Comparison of ENCODE assay signal across 8 mouse cellular contexts in the genomic region with DNA sequence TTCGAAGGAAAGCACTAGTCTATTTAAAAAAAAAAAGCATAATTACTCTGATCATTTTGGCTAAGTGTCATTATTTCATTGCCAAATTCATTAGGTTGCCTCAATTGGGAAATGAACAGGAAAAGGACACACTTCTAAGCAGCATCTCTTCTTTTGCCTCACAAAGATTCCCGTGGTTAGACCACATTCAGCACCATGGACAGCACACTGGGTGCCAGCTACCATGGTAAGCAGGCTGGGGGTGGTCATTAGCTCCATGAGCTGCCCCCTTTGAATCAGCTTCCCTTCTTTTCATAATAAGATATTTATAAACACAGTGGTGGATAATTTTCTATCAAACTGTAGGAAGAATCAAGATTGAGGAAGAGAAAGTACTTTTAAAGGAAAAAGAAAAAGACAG. TPM values are rescaled to one million over a fixed set of nuclear protein-coding genes. Genes with fewer than 3 reads are reported as not detected.
DNase-seq lines count a peak whose midpoint lies in the region; ATAC-seq and TF ChIP-seq lines count a peak whose summit lies in the region.
"Had no signal": no experiment of that assay in that cellular context is flagged by ENCODE, and none has a peak within 500 bp of the region (broad histone marks: within the 10 kb centered on the region; RNA-seq: fewer than 3 reads in every experiment).

No protein-coding gene starts in this region.

- intact Hi-C loops in left cerebral cortex, postnatal 14 days (cut with DNase I): no loop called here

- no peaks in the 10 kb centered on the region for H3K27me3 ChIP-seq in intestine, embryonic 14.5 days (replicated peaks; ENCODE audit: control insufficient read depth, insufficient read depth, low read length)
- H3K27me3 ChIP-seq in intestine, postnatal 0 days (replicated peaks; ENCODE audit: control insufficient read depth, insufficient read depth, low read length): no peaks in the 10 kb centered on the region
- H3K27me3 ChIP-seq in CH12.LX (replicated peaks): no peaks in the 10 kb centered on the region

- no peaks in the 10 kb centered on the region; the same call in 1 of the 2 replicates for H3K4me1 ChIP-seq in intestine, embryonic 14.5 days (replicated peaks; ENCODE audit: control insufficient read depth, insufficient read depth, low read length)
- no peaks in the 10 kb centered on the region for H3K4me1 ChIP-seq in intestine, postnatal 0 days (replicated peaks; ENCODE audit: control insufficient read depth, insufficient read depth, low read length)
- no peaks in the 10 kb centered on the region for H3K4me1 ChIP-seq in CH12.LX (ENCODE audit: control insufficient read depth in 1 of 2, insufficient read depth in 2 of 2)
- H3K4me1 ChIP-seq: limb, embryonic 13.5 days had no signal

- TF ChIP-seq POLR2A in CH12.LX (IDR thresholded peaks at IDR 0.05; ENCODE audit: low read depth, low read length): no peak

- no peaks in the 10 kb centered on the region for H3K9me3 ChIP-seq in intestine, embryonic 14.5 days (ENCODE audit: control insufficient read depth, low read length)
- no peaks in the 10 kb centered on the region for H3K9me3 ChIP-seq in intestine, postnatal 0 days (ENCODE audit: control insufficient read depth)
- no peaks in the 10 kb centered on the region for H3K9me3 ChIP-seq in CH12.LX (replicated peaks; ENCODE audit: low read length)
- H3K9me3 ChIP-seq: limb, embryonic 13.5 days had no signal

- WGBS in intestine, embryonic 14.5 days: 26% methylated on average over 2 of the region's 2 CpGs
- WGBS in intestine, postnatal 0 days: 41% methylated on average over 2 of the region's 2 CpGs

- TF ChIP-seq CTCF in intestine, postnatal 0 days (IDR thresholded peaks at IDR 0.05; ENCODE audit: low read depth): no peak
- no peak for TF ChIP-seq CTCF in CH12.LX (conservative IDR thresholded peaks at IDR 0.05 in 1 of 2, IDR thresholded peaks at IDR 0.05 in 1 of 2; ENCODE audit: low read depth in 2 of 2, low read length in 2 of 2)

- H3K79me2 ChIP-seq in CH12.LX (replicated peaks; ENCODE audit: control insufficient read depth, extremely low read depth, insufficient read depth, poor library complexity, severe bottlenecking): no peaks in the 10 kb centered on the region

- TF ChIP-seq EP300 in CH12.LX (IDR thresholded peaks at IDR 0.05; ENCODE audit: low read length): no peak

- dilution Hi-C loops in CH12.LX (cut with MboI; ENCODE audit: extremely low pct_ligation_motif_present, extremely low pct_unique_long_range_greater_than_20kb, low sequenced_read_pairs): no loop called here

- no peak for TF ChIP-seq RAD21 in CH12.LX (IDR thresholded peaks at IDR 0.05; ENCODE audit: low read depth, low read length)

- no peak overlapping the region for H3K4me2 ChIP-seq in intestine, embryonic 14.5 days (ENCODE audit: low read length)
- no peak overlapping the region for H3K4me2 ChIP-seq in intestine, postnatal 0 days (replicated peaks; ENCODE audit: low read depth)
- H3K4me2 ChIP-seq in CH12.LX (ENCODE audit: insufficient read depth, low read depth, poor library complexity, severe bottlenecking): no peak overlapping the region
- H3K4me2 ChIP-seq: limb, embryonic 13.5 days had no signal

- peak; percentile 55 for DNase-seq in intestine, embryonic 14.5 days (ENCODE audit: low spot score)
- DNase-seq in CH12.LX (ENCODE audit: extremely low read depth) (peak; percentile 12), NIH3T3 (ENCODE audit: low read depth) (peak; percentile 60)
- peak; percentile 57 for DNase-seq in forelimb bud, embryonic 11.5 days (ENCODE audit: low read depth, low spot score)
- DNase-seq in left cerebral cortex, postnatal 14 days (ENCODE audit: low spot score in 2 of 2): no peak

- no peak overlapping the region for H3K9ac ChIP-seq in intestine, embryonic 14.5 days (ENCODE audit: low read length)
- no peak overlapping the region for H3K9ac ChIP-seq in intestine, postnatal 0 days (ENCODE audit: low read depth, low read length)
- no peak overlapping the region for H3K9ac ChIP-seq in CH12.LX (ENCODE audit: insufficient read depth, low read depth)
- H3K9ac ChIP-seq: limb, embryonic 13.5 days had no signal

- in situ Hi-C loops in CH12.LX (cut with MboI; ENCODE audit: low pct_ligation_motif_present, low pct_unique_long_range_greater_than_20kb, low sequenced_read_pairs): no loop called here

- no peak overlapping the region for H3K4me3 ChIP-seq in intestine, embryonic 14.5 days (ENCODE audit: low read depth, low read length)
- no peak overlapping the region for H3K4me3 ChIP-seq in intestine, postnatal 0 days (ENCODE audit: low read depth, low read length)
- no peak overlapping the region for H3K4me3 ChIP-seq in CH12.LX (replicated peaks in 1 of 3; ENCODE audit: low read depth in 2 of 3, low read length in 2 of 3, poor library complexity in 1 of 3)
- H3K4me3 ChIP-seq: limb, embryonic 13.5 days had no signal

- no peak for ATAC-seq in intestine, embryonic 14.5 days (replicated peaks; ENCODE audit: low FRiP score, low TSS enrichment, low read depth)
- no peak for ATAC-seq in intestine, postnatal 0 days
- no peak for ATAC-seq in megakaryocyte-erythroid progenitor cell, adult 5-6 weeks (replicated peaks; ENCODE audit: low FRiP score, low TSS enrichment, poor library complexity, severe bottlenecking)

- no peaks in the 10 kb centered on the region for H3K36me3 ChIP-seq in intestine, embryonic 14.5 days (ENCODE audit: control insufficient read depth, insufficient read depth, low read length)
- no peaks in the 10 kb centered on the region for H3K36me3 ChIP-seq in intestine, postnatal 0 days (ENCODE audit: control insufficient read depth, insufficient read depth)
- H3K36me3 ChIP-seq in CH12.LX (replicated peaks in 1 of 2; ENCODE audit: control insufficient read depth in 1 of 2, insufficient read depth in 1 of 2, low read length in 1 of 2): no peaks in the 10 kb centered on the region
- H3K36me3 ChIP-seq: limb, embryonic 13.5 days had no signal

- H3K27ac ChIP-seq in intestine, embryonic 14.5 days (ENCODE audit: low read depth): no peak overlapping the region
- no peak overlapping the region for H3K27ac ChIP-seq in intestine, postnatal 0 days (ENCODE audit: low read depth, low read length)
- no peak overlapping the region for H3K27ac ChIP-seq in CH12.LX (ENCODE audit: insufficient read depth, low read depth)
- H3K27ac ChIP-seq: limb, embryonic 13.5 days had no signal

TF ChIP-seq in CH12.LX, 34 proteins besides CTCF, POLR2A, EP300 and RAD21:
- TF ChIP-seq JUND (conservative IDR thresholded peaks at IDR 0.05; ENCODE audit: low read depth, low read length) (no peak), MYC (IDR thresholded peaks at IDR 0.05; ENCODE audit: low read depth, low read length) (no peak), NELFE (IDR thresholded peaks at IDR 0.05; ENCODE audit: low read depth, low read length) (no peak), ZMIZ1 (IDR thresholded peaks at IDR 0.05; ENCODE audit: low read depth, low read length) (no peak), USF1 (IDR thresholded peaks at IDR 0.05; ENCODE audit: low read depth, low read length) (no peak), HCFC1 (IDR thresholded peaks at IDR 0.05; ENCODE audit: low read depth, low read length) (no peak), USF2 (conservative IDR thresholded peaks at IDR 0.05; ENCODE audit: low read depth, low read length) (no peak), GABPA (IDR thresholded peaks at IDR 0.05; ENCODE audit: insufficient replicate concordance, low read depth, low read length) (no peak), CHD1 (IDR thresholded peaks at IDR 0.05; ENCODE audit: low read depth, low read length) (no peak), MEF2A (IDR thresholded peaks at IDR 0.05; ENCODE audit: borderline replicate concordance, low read depth, low read length) (no peak), SMC3 (IDR thresholded peaks at IDR 0.05; ENCODE audit: low read depth, low read length) (no peak), ELF1 (IDR thresholded peaks at IDR 0.05; ENCODE audit: low read depth, low read length) (no peak)

RNA-seq across cellular contexts. Expression of a gene that starts 28.4 kb away (rescaled TPM):
- polyA plus RNA-seq in intestine, embryonic 14.5 days (2014; fragmentation: Nextera tagmentation; extraction: Ambion mirVana): 4.8 and 4.9 TPM in 2 replicates
- 1.0 and 1.1 TPM in 2 replicates for polyA plus RNA-seq in intestine, postnatal 0 days (2015; fragmentation: Nextera tagmentation; extraction: Ambion mirVana)
- total RNA-seq in CH12.LX (2012; rRNA removed) (not detected in 2 replicates), CH12.LX (2014; rRNA removed) (not detected in 2 replicates)
- not detected in 2 replicates for polyA plus RNA-seq in CH12.LX (2012; ENCODE audit: insufficient read length, low read depth)
- total RNA-seq in left cerebral cortex, postnatal 14 days (2021): 10 to 100 TPM; 55.8 to 56.8 TPM
- not detected in 2 replicates for total RNA-seq in megakaryocyte-erythroid progenitor cell, adult 5-6 weeks (2014; fragmentation: Nextera tagmentation)
- not detected in 2 replicates for total RNA-seq in megakaryocyte-erythroid progenitor cell, adult 5-6 weeks (2017)

Comparison
In these comparisons a context has a peak if more than half of its experiments do, and no peak if none do; other contexts are left out.
1. DNase-seq: peak in intestine, embryonic 14.5 days (single experiment), CH12.LX (single experiment), NIH3T3 (single experiment) and forelimb bud, embryonic 11.5 days (single experiment); none in left cerebral cortex, postnatal 14 days (0 of 2).
2. RNA of a gene that starts 28.4 kb away (total RNA-seq): 55.8 to 56.8 TPM in left cerebral cortex, postnatal 14 days; not detected in megakaryocyte-erythroid progenitor cell, adult 5-6 weeks and not detected in CH12.LX; every median in the first group is over 10 times any median in the second.